Mouse (Mus musculus): Measurements from ENCODE around the gene Cep170. TPM values are rescaled to one million over a fixed set of nuclear protein-coding genes. Genes with fewer than 3 reads are reported as not detected.
"Not testable (repeated sequence)": the region's sequence is repeated elsewhere in the genome, so short reads cannot be mapped to it uniquely, and the experiment has no call there.

The Cep170 gene
- polyA plus RNA-seq (2016; fragmentation: Nextera tagmentation; extraction: Ambion mirVana) = 9.4 and 11.5 TPM in 2 replicates

GRCm38 (mm10) chr1:176814036-176814420 is at the start of gene Cep170:
Gene Cep170, minus strand, starts transcription at chr1:176814067.
- 0% methylated on average over 28 of the region's 28 CpGs for WGBS (ENCODE audit: insufficient replicate concordance)
- ATAC-seq = peak; percentile 85

GRCm38 (mm10) chr1:176861981-176862644 is 48.2 kb upstream of the Cep170 start:
- Histone ChIP-seq H3K9ac (no peak overlapping the region), H3K36me3 (no peaks in the 10 kb centered on the region), H3K4me3 (no peak overlapping the region), H3K9me3 (replicated peaks) (no peaks in the 10 kb centered on the region), H3K4me1 (no peaks in the 10 kb centered on the region), H3K27me3 (replicated peaks) (no peaks in the 10 kb centered on the region), H3K27ac (no peak overlapping the region), H3K4me2 (no peak overlapping the region)
- no peak for ATAC-seq
- 57% methylated on average over 9 of the region's 9 CpGs for WGBS (ENCODE audit: insufficient replicate concordance)

More at GRCm38 (mm10) chr1:176814036-176814420, at the start of gene Cep170:
- H3K27ac ChIP-seq = peak within 1 kb of the TSS; percentile 97
- H3K9me3 ChIP-seq (replicated peaks) = no peaks in the 10 kb centered on the region
- H3K4me3 ChIP-seq = peak within 1 kb of the TSS; percentile 92
- no peaks in the 10 kb centered on the region for H3K27me3 ChIP-seq (replicated peaks)
- H3K4me2 ChIP-seq = peak within 1 kb of the TSS; percentile 82
- no peaks in the 10 kb centered on the region for H3K36me3 ChIP-seq
- peaks cover 42% of the 10 kb centered on the region for H3K4me1 ChIP-seq
- H3K9ac ChIP-seq = peak within 1 kb of the TSS; percentile 89

- H3K4me2 ChIP-seq = no peak overlapping the region
- WGBS (ENCODE audit: insufficient replicate concordance) = 59% methylated on average over 9 of the region's 9 CpGs
- no peak overlapping the region for H3K27ac ChIP-seq
- H3K36me3 ChIP-seq = peaks cover 4% of the 10 kb centered on the region; the same call in 1 of the 2 replicates
- H3K4me3 ChIP-seq = no peak overlapping the region
- no peak for ATAC-seq
- no peaks in the 10 kb centered on the region for H3K9me3 ChIP-seq (replicated peaks)
- no peaks in the 10 kb centered on the region for H3K4me1 ChIP-seq
- H3K27me3 ChIP-seq (replicated peaks) = no peaks in the 10 kb centered on the region
- H3K9ac ChIP-seq = no peak overlapping the region
Observed at GRCm38 (mm10) chr1:176852813-176853590, 39.1 kb upstream of the Cep170 start.

- Histone ChIP-seq H3K36me3 (peaks cover 4% of the 10 kb centered on the region; the same call in 1 of the 2 replicates), H3K9ac (no peak overlapping the region), H3K27me3 (replicated peaks) (no peaks in the 10 kb centered on the region), H3K4me1 (no peaks in the 10 kb centered on the region), H3K9me3 (replicated peaks) (no peaks in the 10 kb centered on the region), H3K4me2 (no peak overlapping the region), H3K4me3 (no peak overlapping the region), H3K27ac (no peak overlapping the region)
- no peak for ATAC-seq
- 86% methylated on average over 7 of the region's 7 CpGs for WGBS (ENCODE audit: insufficient replicate concordance)
Observed at GRCm38 (mm10) chr1:176851401-176851800, 37.5 kb upstream of the Cep170 start.

- Histone ChIP-seq H3K27me3 (replicated peaks) (no peaks in the 10 kb centered on the region), H3K4me2 (no peak overlapping the region), H3K36me3 (peaks cover 7% of the 10 kb centered on the region; the same call in 1 of the 2 replicates), H3K27ac (no peak overlapping the region), H3K9me3 (replicated peaks) (no peaks in the 10 kb centered on the region), H3K4me3 (no peak overlapping the region), H3K4me1 (no peaks in the 10 kb centered on the region), H3K9ac (no peak overlapping the region)
- 72% methylated on average over 2 of the region's 2 CpGs for WGBS (ENCODE audit: insufficient replicate concordance)
- no peak for ATAC-seq
Observed at GRCm38 (mm10) chr1:176849377-176849776, 35.5 kb upstream of the Cep170 start.

- H3K4me2 ChIP-seq = no peak overlapping the region
- H3K27ac ChIP-seq = no peak overlapping the region
- no peaks in the 10 kb centered on the region for H3K27me3 ChIP-seq (replicated peaks)
- peaks cover 7% of the 10 kb centered on the region; the same call in 1 of the 2 replicates for H3K36me3 ChIP-seq
- no peaks in the 10 kb centered on the region for H3K4me1 ChIP-seq
- H3K4me3 ChIP-seq = no peak overlapping the region
- no peak for ATAC-seq
- 76% methylated on average over 11 of the region's 11 CpGs for WGBS (ENCODE audit: insufficient replicate concordance)
- no peak overlapping the region for H3K9ac ChIP-seq
- H3K9me3 ChIP-seq (replicated peaks) = no peaks in the 10 kb centered on the region
Observed at GRCm38 (mm10) chr1:176848613-176849290, 34.9 kb upstream of the Cep170 start.

GRCm38 (mm10) chr1:176847118-176847859 is 33.4 kb upstream of the Cep170 start:
- H3K4me2 ChIP-seq = no peak overlapping the region
- peaks cover 7% of the 10 kb centered on the region; the same call in 1 of the 2 replicates for H3K36me3 ChIP-seq
- H3K4me3 ChIP-seq = no peak overlapping the region
- H3K27ac ChIP-seq = no peak overlapping the region
- 58% methylated on average over 10 of the region's 10 CpGs for WGBS (ENCODE audit: insufficient replicate concordance)
- H3K4me1 ChIP-seq = no peaks in the 10 kb centered on the region
- no peak for ATAC-seq
- H3K9ac ChIP-seq = no peak overlapping the region
- no peaks in the 10 kb centered on the region for H3K9me3 ChIP-seq (replicated peaks)
- H3K27me3 ChIP-seq (replicated peaks) = no peaks in the 10 kb centered on the region

- no peak overlapping the region for H3K4me2 ChIP-seq
- H3K9me3 ChIP-seq (replicated peaks) = no peaks in the 10 kb centered on the region
- H3K36me3 ChIP-seq = peaks cover 14% of the 10 kb centered on the region; the same call in 1 of the 2 replicates
- no peak for ATAC-seq
- no peak overlapping the region for H3K27ac ChIP-seq
- H3K4me3 ChIP-seq = no peak overlapping the region
- H3K9ac ChIP-seq = no peak overlapping the region
- 65% methylated on average over 17 of the region's 17 CpGs for WGBS (ENCODE audit: insufficient replicate concordance)
- no peaks in the 10 kb centered on the region for H3K27me3 ChIP-seq (replicated peaks)
- no peaks in the 10 kb centered on the region for H3K4me1 ChIP-seq
Observed at GRCm38 (mm10) chr1:176845082-176845977, 31.5 kb upstream of the Cep170 start.

GRCm38 (mm10) chr1:176836562-176836961 is 22.7 kb upstream of the Cep170 start:
- peaks cover 25% of the 10 kb centered on the region for H3K4me1 ChIP-seq
- H3K9ac ChIP-seq; H3K27me3 ChIP-seq (replicated peaks); H3K9me3 ChIP-seq (replicated peaks); H3K36me3 ChIP-seq; H3K27ac ChIP-seq: not testable (repeated sequence)
- WGBS (ENCODE audit: insufficient replicate concordance) = 13% methylated on average over 7 of the region's 7 CpGs
- H3K4me3 ChIP-seq = peak overlapping the region; percentile 37
- peak; percentile 44; the same call in 1 of the 2 replicates for ATAC-seq
- peak overlapping the region; percentile 88 for H3K4me2 ChIP-seq

GRCm38 (mm10) chr1:176835501-176836294 is 21.8 kb upstream of the Cep170 start:
- peak; percentile 75 for ATAC-seq
- H3K4me3 ChIP-seq = peak overlapping the region; percentile 59
- no peaks in the 10 kb centered on the region for H3K9me3 ChIP-seq (replicated peaks)
- H3K9ac ChIP-seq = peak overlapping the region; percentile 59
- peak overlapping the region; percentile 60 for H3K27ac ChIP-seq
- H3K27me3 ChIP-seq (replicated peaks) = peaks cover 9% of the 10 kb centered on the region; the same call in 1 of the 2 replicates
- H3K4me2 ChIP-seq = peak overlapping the region; percentile 88
- peaks cover 25% of the 10 kb centered on the region for H3K4me1 ChIP-seq
- under 1% methylated on average over 41 of the region's 41 CpGs for WGBS (ENCODE audit: insufficient replicate concordance)
- H3K36me3 ChIP-seq = 0 out of 2 replicates have a peak, but pooled peaks cover 4% of the 10 kb centered on the region

All from liver, embryonic 12.5 days (tissue).